Comparison of ENCODE assay signal across 28 mouse cellular contexts in genomic region chr6:100178830-100179229, GRCm38 (mm10).
DNase-seq lines count a peak whose midpoint lies in the region; ATAC-seq and TF ChIP-seq lines count a peak whose summit lies in the region.
"Had no signal": no experiment of that assay in that cellular context is flagged by ENCODE, and none has a peak within 500 bp of the region (broad histone marks: within the 10 kb centered on the region; RNA-seq: fewer than 3 reads in every experiment).

No protein-coding gene starts in this region.

- H3K4me2 ChIP-seq in intestine, postnatal 0 days (replicated peaks; ENCODE audit: low read depth) = no peak overlapping the region
- no peak overlapping the region for H3K4me2 ChIP-seq in liver, embryonic 14.5 days (ENCODE audit: low read depth)
- H3K4me2 ChIP-seq: heart, embryonic 12.5 days; hindbrain, embryonic 14.5 days; limb, embryonic 13.5 days; lung, embryonic 14.5 days; midbrain, embryonic 12.5 days; neural tube, embryonic 12.5 days had no signal

- WGBS in intestine, postnatal 0 days = 32% methylated on average over 3 of the region's 3 CpGs
- WGBS in liver, embryonic 14.5 days (ENCODE audit: insufficient replicate concordance) = 10% methylated on average over 3 of the region's 3 CpGs

- no peaks in the 10 kb centered on the region for H3K27me3 ChIP-seq in intestine, postnatal 0 days (replicated peaks; ENCODE audit: control insufficient read depth, insufficient read depth, low read length)
- H3K27me3 ChIP-seq in liver, embryonic 14.5 days (ENCODE audit: control insufficient read depth, insufficient read depth, low read length) = no peaks in the 10 kb centered on the region
- H3K27me3 ChIP-seq: neural tube, embryonic 12.5 days had no signal

- H3K9me3 ChIP-seq in intestine, postnatal 0 days (ENCODE audit: control insufficient read depth) = no peaks in the 10 kb centered on the region
- H3K9me3 ChIP-seq in liver, embryonic 14.5 days (ENCODE audit: control insufficient read depth, low read length) = no peaks in the 10 kb centered on the region
- H3K9me3 ChIP-seq: limb, embryonic 13.5 days; midbrain, embryonic 12.5 days; neural tube, embryonic 12.5 days had no signal

- ATAC-seq in intestine, postnatal 0 days = peak; percentile 51
- ATAC-seq in liver, embryonic 14.5 days (ENCODE audit: insufficient read depth) = peak; percentile 76
- ATAC-seq in megakaryocyte-erythroid progenitor cell, adult 5-6 weeks (replicated peaks; ENCODE audit: low FRiP score, low TSS enrichment, poor library complexity, severe bottlenecking) = peak; percentile 59
- ATAC-seq: activated CD4-positive, CD25-positive, alpha-beta regulatory T cell, adult 4 months; CD4-positive, CD25-positive, alpha-beta regulatory T cell, adult 4 months; forebrain, embryonic 14.5 days had no signal

- peak overlapping the region; percentile 5; the same call in 1 of the 2 replicates for H3K27ac ChIP-seq in intestine, postnatal 0 days (ENCODE audit: low read depth, low read length)
- H3K27ac ChIP-seq in liver, embryonic 14.5 days = no peak overlapping the region
- H3K27ac ChIP-seq: heart, adult 2 months; hindbrain, embryonic 14.5 days; kidney, postnatal 0 days; limb, embryonic 13.5 days; midbrain, embryonic 12.5 days; neural tube, embryonic 12.5 days; stomach, postnatal 0 days had no signal

- DNase-seq in c-Kit-positive CD71-positive TER-119-positive erythroid progenitor cells, embryonic 14.5 days (ENCODE audit: low spot score) = peak; percentile 24
- DNase-seq in liver, embryonic 14.5 days (ENCODE audit: low read depth in 3 of 3, low spot score in 3 of 3) = peak in 1 of 3 experiments; percentile 41
- DNase-seq in Muller cell, postnatal 12 days (ENCODE audit: inconsistent ontology term) = no peak
- DNase-seq in urinary bladder, postnatal 4 days (ENCODE audit: low spot score in 2 of 2) = no peak
- DNase-seq in ovary, postnatal 36 days (ENCODE audit: low spot score) = no peak
- DNase-seq: adrenal gland, adult 2 months; cerebellum, adult 11-12 months; heart, adult 2 months; heart, postnatal 4 days; kidney, adult 2 months; kidney, postnatal 4 days; lung, embryonic 14.5 days; right cerebral cortex, postnatal 4 days; thymus, adult 2 months; thymus, postnatal 4 days had no signal

- no peaks in the 10 kb centered on the region for H3K36me3 ChIP-seq in intestine, postnatal 0 days (ENCODE audit: control insufficient read depth, insufficient read depth)
- H3K36me3 ChIP-seq in liver, embryonic 14.5 days (replicated peaks; ENCODE audit: control insufficient read depth, insufficient read depth, low read depth) = no peaks in the 10 kb centered on the region
- H3K36me3 ChIP-seq: heart, embryonic 12.5 days; limb, embryonic 13.5 days; midbrain, embryonic 12.5 days; neural tube, embryonic 12.5 days had no signal

- TF ChIP-seq CTCF in intestine, postnatal 0 days (IDR thresholded peaks at IDR 0.05; ENCODE audit: low read depth) = no peak
- TF ChIP-seq CTCF in liver, embryonic 14.5 days (IDR thresholded peaks at IDR 0.05; ENCODE audit: low read depth) = no peak

- H3K9ac ChIP-seq in intestine, postnatal 0 days (ENCODE audit: low read depth, low read length) = no peak overlapping the region
- no peak overlapping the region for H3K9ac ChIP-seq in liver, embryonic 14.5 days (replicated peaks)
- H3K9ac ChIP-seq: heart, embryonic 12.5 days; hindbrain, embryonic 14.5 days; limb, embryonic 13.5 days; lung, embryonic 14.5 days; midbrain, embryonic 12.5 days; neural tube, embryonic 12.5 days had no signal

- TF ChIP-seq EP300 in liver, embryonic 14.5 days (IDR thresholded peaks at IDR 0.05; ENCODE audit: low read depth) = peak; percentile 75

- no peak overlapping the region for H3K4me3 ChIP-seq in intestine, postnatal 0 days (ENCODE audit: low read depth, low read length)
- no peak overlapping the region for H3K4me3 ChIP-seq in liver, embryonic 14.5 days (ENCODE audit: insufficient read depth in 1 of 2, low read depth in 2 of 2, low read length in 2 of 2)
- H3K4me3 ChIP-seq: heart, adult 2 months; heart, embryonic 12.5 days; limb, embryonic 13.5 days; midbrain, embryonic 12.5 days; myocyte; neural tube, embryonic 12.5 days had no signal

- no peaks in the 10 kb centered on the region; the same call in 1 of the 2 replicates for H3K4me1 ChIP-seq in intestine, postnatal 0 days (replicated peaks; ENCODE audit: control insufficient read depth, insufficient read depth, low read length)
- H3K4me1 ChIP-seq in liver, embryonic 14.5 days (replicated peaks; ENCODE audit: control insufficient read depth in 2 of 2, insufficient read depth in 2 of 2, low read length in 1 of 2) = peaks cover 0 to 15% of the 10 kb centered on the region in 2 experiments; a peak in 1 of 4 replicates
- H3K4me1 ChIP-seq: midbrain, embryonic 12.5 days; neural tube, embryonic 12.5 days had no signal
